Mouse (Mus musculus) megakaryocyte-erythroid progenitor cell, adult 5-6 weeks (primary cell): ENCODE data around the gene Uty. TPM values are rescaled to one million over a fixed set of nuclear protein-coding genes. Genes with fewer than 3 reads are reported as not detected.

ENCODE experiments used
- ATAC-seq: replicated peaks from 2 replicates; pipeline ENCODE4 v1.8.0; 2016; ENCODE audit warnings: mild to moderate bottlenecking, inconsistent platforms; ENCODE audit not compliant: severe bottlenecking, poor library complexity, low FRiP score, low TSS enrichment
- total RNA-seq, 2 experiments: library from RNA; stranded (forward) in 1 of 2; stranded (reverse) in 1 of 2; fragments of 200-1000, 215-1000 nt in 1 of 2; fragments of >200 nt in 1 of 2; fragmentation: Nextera tagmentation in 1 of 2; gene quantifications; 2 replicates each; pipeline ENCODE4 v1.2.3; 2014 to 2017

The Uty gene
- 35.6 and 52.6 TPM in 2 replicates for total RNA-seq (2014; fragmentation: Nextera tagmentation)
- total RNA-seq (2017): 37.6 and 50.1 TPM in 2 replicates

- ATAC-seq: peak; percentile 100
Measured at GRCm38 (mm10) chrY:1245426-1245863, at the start of gene Uty. Gene Uty, minus strand, starts transcription at chrY:1245759.

DNA sequence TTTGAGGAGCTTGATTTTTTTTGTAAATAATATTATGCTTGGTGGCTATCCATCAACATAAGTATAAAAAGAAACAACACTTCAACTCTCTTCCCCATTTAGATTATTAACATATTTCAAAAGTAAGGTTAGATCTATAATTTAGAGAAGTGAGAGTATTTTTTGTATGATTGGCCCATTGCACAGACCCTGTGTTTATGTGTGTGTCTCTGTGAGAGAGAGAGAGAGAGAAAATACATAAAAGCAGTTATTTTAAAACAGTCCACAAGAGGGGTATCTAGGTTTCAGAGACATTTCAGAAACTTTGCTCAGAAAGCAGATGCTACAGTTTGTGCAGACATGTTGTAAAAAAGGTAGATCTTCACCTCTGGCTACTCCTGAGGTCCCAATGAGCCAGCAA lies 48.1 kb upstream of the Uty start:
- no peak for ATAC-seq

DNA sequence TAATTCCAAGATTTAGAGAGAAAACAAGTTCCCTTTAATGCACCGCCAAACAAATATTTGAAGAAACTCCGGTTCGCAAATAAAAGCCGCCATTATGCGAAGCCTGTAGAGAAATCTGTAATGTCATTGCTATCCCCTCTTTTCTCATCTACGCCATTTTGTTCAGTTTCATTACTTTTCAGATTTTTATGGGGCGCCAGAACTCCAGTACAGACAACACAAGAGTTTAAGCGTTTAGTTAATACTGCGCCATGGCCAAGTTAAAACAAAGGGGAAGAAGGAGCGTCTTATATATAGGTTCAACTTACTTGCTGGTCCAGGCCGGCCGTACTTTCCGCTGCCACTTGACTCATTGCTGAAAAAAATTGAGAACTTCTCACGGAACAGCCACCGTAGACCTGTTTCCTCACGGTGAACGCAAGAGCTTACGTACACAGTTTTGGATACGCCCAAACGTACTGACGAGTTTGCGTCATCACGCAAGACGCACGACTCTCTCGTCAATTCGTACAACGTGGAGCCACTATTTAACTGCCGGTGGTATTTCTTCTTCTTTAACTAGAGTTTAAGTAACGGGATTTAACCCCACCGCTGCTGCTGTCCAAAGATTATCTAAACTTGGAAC lies 40.7 kb upstream of the Uty start, which contains the start of gene Ddx3y:
TSS of gene Ddx3y (minus strand) at position 459 of the 625 bp plus-strand sequence.
- ATAC-seq: peak; percentile 100

- ATAC-seq: peak; percentile 84
Measured at GRCm38 (mm10) chrY:1285735-1286134, 40.2 kb upstream of the Uty start.

- no peak for ATAC-seq
Measured at GRCm38 (mm10) chrY:1246117-1246516, 558 bp upstream of the Uty start.

DNA sequence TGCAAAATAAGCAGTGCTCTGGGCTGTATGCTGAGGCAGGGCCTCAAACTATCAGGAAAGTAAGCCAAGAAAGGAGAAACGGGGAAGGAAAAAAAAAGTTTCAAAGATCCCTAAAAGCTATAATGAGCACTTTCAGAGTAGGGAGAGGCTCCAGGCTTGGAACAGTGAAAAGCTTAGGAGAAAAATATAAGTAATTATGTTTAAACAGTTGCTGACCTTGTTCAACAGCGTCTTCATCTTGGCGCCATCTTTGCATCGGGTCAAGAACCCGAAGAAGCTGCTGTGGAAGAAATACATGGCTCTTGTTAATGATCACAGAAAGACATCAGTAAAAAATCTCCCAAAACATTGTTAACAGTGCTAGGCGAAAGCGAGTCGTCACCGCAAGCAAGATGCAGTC lies 619 bp downstream of the Uty start:
- peak; percentile 9; the same call in 1 of the 2 replicates for ATAC-seq

GRCm38 (mm10) chrY:1244421-1244820 lies 1.1 kb downstream of the Uty start:
- ATAC-seq: no peak

- ATAC-seq: no peak
Measured at GRCm38 (mm10) chrY:1220001-1220400, 25.6 kb downstream of the Uty start.

- no peak for ATAC-seq
Measured at GRCm38 (mm10) chrY:1178476-1178875, 67.1 kb downstream of the Uty start.

GRCm38 (mm10) chrY:1163054-1163453 lies 82.5 kb downstream of the Uty start:
- no peak for ATAC-seq

- ATAC-seq: 0 out of 2 replicates have a peak, but pooled peaks have one; percentile 30
Measured at GRCm38 (mm10) chrY:1116153-1116552, 129.4 kb downstream of the Uty start.

DNA sequence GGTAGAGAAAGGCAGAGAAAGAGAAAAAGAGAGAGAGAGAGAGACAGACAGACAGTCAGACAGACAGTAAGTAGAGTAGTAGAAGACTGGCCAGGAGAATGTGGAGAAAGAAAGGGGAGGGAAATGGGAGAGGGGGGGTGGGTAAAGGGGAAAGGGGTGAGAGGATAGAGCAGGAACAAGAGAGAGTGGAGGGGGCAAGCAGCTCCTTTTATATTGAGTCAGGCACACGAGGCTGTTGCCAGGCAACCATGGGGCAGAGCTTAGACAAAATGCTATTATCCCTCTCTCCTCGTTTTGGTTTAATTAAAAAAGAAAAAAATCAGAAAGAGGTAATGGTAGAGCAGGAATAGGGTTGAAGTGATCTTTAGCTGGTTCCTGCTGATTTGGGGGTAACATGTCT lies 131.5 kb downstream of the Uty start:
- no peak for ATAC-seq

Other genes starting within 250 kb of the Uty start
- 77.6 and 141 TPM in 2 replicates for gene Eif2s3y, start 235.2 kb downstream of the Uty start, total RNA-seq (2014; fragmentation: Nextera tagmentation)
- gene Eif2s3y, start 235.2 kb downstream of the Uty start, total RNA-seq (2017): 135 and 196 TPM in 2 replicates
- gene Ddx3y, start 40.9 kb upstream of the Uty start, total RNA-seq (2014; fragmentation: Nextera tagmentation): 26.1 and 31.7 TPM in 2 replicates
- gene Ddx3y, start 40.9 kb upstream of the Uty start, total RNA-seq (2017): 56.9 and 74.6 TPM in 2 replicates
- not detected in 2 replicates for gene Usp9y, start 214.0 kb upstream of the Uty start, total RNA-seq (2014; fragmentation: Nextera tagmentation)
- gene Usp9y, start 214.0 kb upstream of the Uty start, total RNA-seq (2017): not detected in 2 replicates